Mouse (Mus musculus) heart, embryonic 15.5 days (tissue): ENCODE results near the gene Mrps36. TPM values are rescaled to one million over a fixed set of nuclear protein-coding genes. Genes with fewer than 3 reads are reported as not detected.

Experiments used
- ATAC-seq: fragments of 200-750 bp; cut with Nextera tagmentation; replicated peaks from 2 replicates; pipeline ENCODE4 v1.8.0; 2017; ENCODE audit warnings: low read depth, moderate TSS enrichment; ENCODE audit not compliant: insufficient number of reproducible peaks, insufficient read depth, low FRiP score
- H3K27ac ChIP-seq: fragments of 300-500 bp; sonication (generic); 2 replicates; pipeline ENCODE4 v1.5.1; 2015; ENCODE audit warnings: mild to moderate bottlenecking, inconsistent platforms
- H3K27me3 ChIP-seq: fragments of 300-500 bp; sonication (generic); 2 replicates; pipeline ENCODE4 v1.6.1; 2015; ENCODE audit warnings: inconsistent platforms
- H3K36me3 ChIP-seq: fragments of 300-500 bp; sonication (generic); 2 replicates; pipeline ENCODE4 v1.6.1; 2015; ENCODE audit warnings: mild to moderate bottlenecking, inconsistent platforms
- H3K4me1 ChIP-seq: fragments of 300-500 bp; sonication (generic); replicated peaks from 2 replicates; pipeline ENCODE4 v1.6.1; 2015; ENCODE audit warnings: inconsistent platforms
- H3K4me2 ChIP-seq: fragments of 300-500 bp; sonication (generic); 2 replicates; pipeline ENCODE4 v1.6.1; 2015; ENCODE audit warnings: inconsistent platforms, mild to moderate bottlenecking, moderate library complexity
- H3K4me3 ChIP-seq: fragments of 300-500 bp; sonication (generic); 2 replicates; pipeline ENCODE4 v1.5.1; 2015; ENCODE audit warnings: mild to moderate bottlenecking, inconsistent platforms
- H3K9ac ChIP-seq: fragments of 300-500 bp; sonication (generic); 2 replicates; pipeline ENCODE4 v1.6.1; 2015; ENCODE audit warnings: mild to moderate bottlenecking, inconsistent platforms
- H3K9me3 ChIP-seq: fragments of 300-500 bp; sonication (generic); replicated peaks from 2 replicates; pipeline ENCODE4 v1.6.1; 2016; ENCODE audit warnings: inconsistent platforms
- WGBS: fragments of 180-500 bp; shearing (Covaris S2); methylation state at CpG from one replicate; pipeline ENCODE4 v1.1.7; 2015; ENCODE audit warnings: mixed read lengths; 5-methylcytosine and 5-hydroxymethylcytosine counted together
- polyA plus RNA-seq: library from polyadenylated mRNA; unstranded; fragments of >200 nt; fragmentation: Nextera tagmentation; extraction: Ambion mirVana; gene quantifications from 2 replicates; pipeline ENCODE4 v1.2.1, GENCODE M21; 2015

Gene Mrps36
- polyA plus RNA-seq, 1 experiment from 2014 or later, result 283 TPM

GRCm38 (mm10) chr13:100698866-100699265 lies 45.6 kb downstream of the Mrps36 start:
- Histone ChIP-seq H3K27me3 (no peaks in the 10 kb centered on the region), H3K27ac (no peak overlapping the region), H3K9me3 (no peaks in the 10 kb centered on the region), H3K4me3 (no peak overlapping the region), H3K4me1 (no peaks in the 10 kb centered on the region), H3K36me3 (peaks cover 76% of the 10 kb centered on the region), H3K9ac (no peak overlapping the region), H3K4me2 (no peak overlapping the region)
- no peak for ATAC-seq
- WGBS, result 90% methylated on average over 10 of the region's 10 CpGs

GRCm38 (mm10) chr13:100697541-100697940 lies 46.9 kb downstream of the Mrps36 start:
- peaks cover 63% of the 10 kb centered on the region for H3K36me3 ChIP-seq
- WGBS, result 85% methylated on average over 3 of the region's 3 CpGs

GRCm38 (mm10) chr13:100687513-100687912 lies 56.9 kb downstream of the Mrps36 start:
- Histone ChIP-seq H3K36me3 (no peaks in the 10 kb centered on the region), H3K27me3 (no peaks in the 10 kb centered on the region), H3K9me3 (no peaks in the 10 kb centered on the region), H3K27ac (no peak overlapping the region), H3K4me3 (no peak overlapping the region), H3K4me2 (no peak overlapping the region), H3K4me1 (no peaks in the 10 kb centered on the region), H3K9ac (no peak overlapping the region)
- ATAC-seq, result no peak
- WGBS, result 66% methylated on average over 7 of the region's 7 CpGs

More at GRCm38 (mm10) chr13:100697541-100697940, 46.9 kb downstream of the Mrps36 start:
- Histone ChIP-seq H3K4me1 (no peaks in the 10 kb centered on the region), H3K4me2 (no peak overlapping the region), H3K4me3 (no peak overlapping the region), H3K9ac (no peak overlapping the region), H3K9me3 (no peaks in the 10 kb centered on the region), H3K27ac (no peak overlapping the region), H3K27me3 (no peaks in the 10 kb centered on the region)
- ATAC-seq, result no peak

Other genes with a start within 250 kb of the Mrps36 start
- 2.2 and 3.8 TPM in 2 replicates for gene Ocln, start 191.9 kb downstream of the Mrps36 start, polyA plus RNA-seq
- gene Marveld2, start 127.7 kb downstream of the Mrps36 start, polyA plus RNA-seq, result 1.6 and 3.6 TPM in 2 replicates
- 215 and 218 TPM in 2 replicates for gene Ak6, start 93.7 kb downstream of the Mrps36 start, polyA plus RNA-seq
- 18.4 and 21.6 TPM in 2 replicates for gene Rad17, start 93.6 kb downstream of the Mrps36 start, polyA plus RNA-seq
- gene Taf9, start 93.1 kb downstream of the Mrps36 start, polyA plus RNA-seq, result 9.3 and 9.5 TPM in 2 replicates
- 2.6 and 4.1 TPM in 2 replicates for gene Ccdc125, start 74.9 kb downstream of the Mrps36 start, polyA plus RNA-seq
- gene Cdk7, start 13.7 kb downstream of the Mrps36 start, polyA plus RNA-seq, result 61.8 and 65.4 TPM in 2 replicates
- 14.0 and 15.6 TPM in 2 replicates for gene Cenph, start 31.2 kb upstream of the Mrps36 start, polyA plus RNA-seq
- 159 and 183 TPM in 2 replicates for gene Ccnb1, start 41.9 kb upstream of the Mrps36 start, polyA plus RNA-seq
- 31.4 and 39.7 TPM in 2 replicates for gene Slc30a5, start 88.8 kb upstream of the Mrps36 start, polyA plus RNA-seq